Comparison of ENCODE assay signal across 11 mouse cellular contexts in genomic region chr4:135282651-135283290, GRCm38 (mm10). TPM values are rescaled to one million over a fixed set of nuclear protein-coding genes. Genes with fewer than 3 reads are reported as not detected.
DNase-seq lines count a peak whose midpoint lies in the region; ATAC-seq and TF ChIP-seq lines count a peak whose summit lies in the region.
"Had no signal": no experiment of that assay in that cellular context is flagged by ENCODE, and none has a peak within 500 bp of the region (broad histone marks: within the 10 kb centered on the region; RNA-seq: fewer than 3 reads in every experiment).

No protein-coding gene starts in this region.

- intact Hi-C loops in heart, adult 2 months (cut with DNase I): no loop called here

- no peak overlapping the region for H3K4me2 ChIP-seq in kidney, embryonic 15.5 days
- no peak overlapping the region for H3K4me2 ChIP-seq in midbrain, embryonic 14.5 days (ENCODE audit: low read length)
- H3K4me2 ChIP-seq: heart, embryonic 13.5 days; midbrain, embryonic 15.5 days had no signal

- no peak overlapping the region for H3K4me3 ChIP-seq in kidney, embryonic 15.5 days (replicated peaks)
- H3K4me3 ChIP-seq in heart, adult 2 months: no peak overlapping the region
- no peak overlapping the region for H3K4me3 ChIP-seq in midbrain, embryonic 14.5 days (replicated peaks; ENCODE audit: low read depth, low read length)
- H3K4me3 ChIP-seq: heart, embryonic 13.5 days; midbrain, embryonic 15.5 days had no signal

- peak; percentile 32; the same call in 1 of the 2 replicates for TF ChIP-seq POLR2A in heart, adult 2 months (IDR thresholded peaks at IDR 0.05; ENCODE audit: insufficient read depth, low read depth, low read length)

- peak; percentile 60 for DNase-seq in kidney, adult 11 months
- peak; percentile 79 for DNase-seq in MN1 (ENCODE audit: low spot score)
- DNase-seq in heart, adult 2 months: peak; percentile 66 to 79
- DNase-seq in kidney, postnatal 14 days: peak; percentile 74
- DNase-seq in midbrain, embryonic 14.5 days: no peak
- DNase-seq in retina, postnatal 1 day: no peak
- DNase-seq in neural tube, embryonic 10.5 days (ENCODE audit: extremely low spot score, low spot score): no peak
- DNase-seq: cerebellum, postnatal 25 days had no signal

- WGBS in kidney, embryonic 15.5 days: 56% methylated on average over 13 of the region's 13 CpGs
- WGBS in heart, adult 2 months: 31% methylated on average over 13 of the region's 13 CpGs
- WGBS in midbrain, embryonic 14.5 days: 70% methylated on average over 13 of the region's 13 CpGs

- peaks cover 32% of the 10 kb centered on the region for H3K4me1 ChIP-seq in kidney, embryonic 15.5 days
- H3K4me1 ChIP-seq in heart, adult 2 months (ENCODE audit: control insufficient read depth, insufficient read depth, low read length): peaks cover 14% of the 10 kb centered on the region
- 0 out of 2 replicates have a peak, but pooled peaks cover 3% of the 10 kb centered on the region for H3K4me1 ChIP-seq in midbrain, embryonic 14.5 days (ENCODE audit: control insufficient read depth, insufficient read depth, low read length)
- H3K4me1 ChIP-seq: midbrain, embryonic 15.5 days had no signal

- no peaks in the 10 kb centered on the region for H3K9me3 ChIP-seq in kidney, embryonic 15.5 days (replicated peaks)
- no peaks in the 10 kb centered on the region for H3K9me3 ChIP-seq in midbrain, embryonic 14.5 days (ENCODE audit: control insufficient read depth, low read length)
- H3K9me3 ChIP-seq: midbrain, embryonic 15.5 days had no signal

- no peak overlapping the region for H3K27ac ChIP-seq in kidney, embryonic 15.5 days
- H3K27ac ChIP-seq in heart, adult 2 months: peak overlapping the region; percentile 67
- no peak overlapping the region for H3K27ac ChIP-seq in midbrain, embryonic 14.5 days (replicated peaks; ENCODE audit: low read depth, low read length)
- H3K27ac ChIP-seq: heart, embryonic 13.5 days; midbrain, embryonic 15.5 days had no signal

- no peaks in the 10 kb centered on the region for H3K36me3 ChIP-seq in kidney, embryonic 15.5 days
- H3K36me3 ChIP-seq in heart, adult 2 months (ENCODE audit: control insufficient read depth, insufficient read depth, low read length): no peaks in the 10 kb centered on the region
- no peaks in the 10 kb centered on the region for H3K36me3 ChIP-seq in midbrain, embryonic 14.5 days (ENCODE audit: control insufficient read depth, insufficient read depth, low read length)
- H3K36me3 ChIP-seq: heart, embryonic 13.5 days; midbrain, embryonic 15.5 days had no signal

- ATAC-seq in kidney, embryonic 15.5 days (replicated peaks; ENCODE audit: low FRiP score): no peak
- no peak for ATAC-seq in midbrain, embryonic 14.5 days (ENCODE audit: low FRiP score, low TSS enrichment)
- ATAC-seq: midbrain, embryonic 15.5 days had no signal

- peak; percentile 87 for TF ChIP-seq EP300 in heart, adult 2 months (IDR thresholded peaks at IDR 0.05; ENCODE audit: insufficient read depth, low read depth, low read length)

- peak; percentile 48 for TF ChIP-seq CTCF in heart, adult 2 months (IDR thresholded peaks at IDR 0.05)

- H3K9ac ChIP-seq in kidney, embryonic 15.5 days: no peak overlapping the region
- H3K9ac ChIP-seq in heart, adult 2 months (ENCODE audit: low read depth, low read length): no peak overlapping the region
- H3K9ac ChIP-seq in midbrain, embryonic 14.5 days (replicated peaks; ENCODE audit: low read length): no peak overlapping the region
- H3K9ac ChIP-seq: heart, embryonic 13.5 days; midbrain, embryonic 15.5 days had no signal

- no peaks in the 10 kb centered on the region for H3K27me3 ChIP-seq in kidney, embryonic 15.5 days
- H3K27me3 ChIP-seq in heart, adult 2 months (ENCODE audit: control insufficient read depth, insufficient read depth, low read length): no peaks in the 10 kb centered on the region
- no peaks in the 10 kb centered on the region for H3K27me3 ChIP-seq in midbrain, embryonic 14.5 days (ENCODE audit: control insufficient read depth, insufficient read depth, low read length)
- H3K27me3 ChIP-seq: heart, embryonic 13.5 days; midbrain, embryonic 15.5 days had no signal

- no peaks in the 10 kb centered on the region for H3K79me2 ChIP-seq in heart, adult 2 months (replicated peaks; ENCODE audit: control insufficient read depth, insufficient read depth, low read length)

RNA-seq across cellular contexts. Expression of gene Clic4, which starts 10.2 kb away (rescaled TPM):
- 200 TPM in 2 replicates for polyA plus RNA-seq in kidney, embryonic 15.5 days (2015; fragmentation: Nextera tagmentation; extraction: Ambion mirVana)
- 100 to 1,000 TPM; 248 to 249 TPM for total RNA-seq in heart, adult 2 months (2021)
- 148 and 227 TPM in 2 replicates for polyA plus RNA-seq in heart, adult 2 months (2012; rRNA removed)
- polyA plus RNA-seq in midbrain, embryonic 14.5 days (2014; fragmentation: Nextera tagmentation; extraction: Ambion mirVana): 34.9 and 61.9 TPM in 2 replicates

Comparison
In these comparisons a context has a peak if more than half of its experiments do, and no peak if none do; other contexts are left out.
1. DNase-seq: peak in kidney, adult 11 months (single experiment), MN1 (single experiment), heart, adult 2 months (2 of 2) and kidney, postnatal 14 days (single experiment); none in midbrain, embryonic 14.5 days (single experiment), retina, postnatal 1 day (single experiment) and neural tube, embryonic 10.5 days (single experiment).